Mouse (Mus musculus) liver, postnatal 0 days (tissue): Measurements from ENCODE around the gene Gcg.

Source experiments
- CTCF ChIP-seq: sonication (generic); IDR thresholded peaks from 2 replicates; pipeline ENCODE4 v1.5.1; 2016; ENCODE audit warnings: antibody characterized with exemption, low read depth
- EP300 ChIP-seq: IDR thresholded peaks from 2 replicates; pipeline ENCODE4 v1.6.1; 2016; ENCODE audit warnings: antibody characterized with exemption, low read depth, mild to moderate bottlenecking

DNA sequence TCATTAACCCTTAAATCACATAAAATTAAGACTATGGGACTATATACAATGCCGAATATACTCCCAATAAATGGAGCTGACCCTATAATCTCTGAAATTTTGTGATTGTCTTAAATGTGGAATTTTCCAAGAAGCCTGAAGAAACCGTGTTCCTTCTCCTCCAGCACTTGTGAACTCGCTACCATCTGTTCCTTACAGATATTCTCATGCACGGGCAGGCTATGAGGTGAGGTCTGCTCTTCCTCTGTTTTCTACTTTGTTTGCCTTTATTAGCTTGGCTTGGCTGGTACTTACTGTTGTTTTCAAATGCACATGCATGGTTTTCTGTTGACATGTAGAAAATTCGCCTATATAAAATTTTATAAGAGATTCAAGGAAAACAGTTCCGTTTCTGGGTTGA, 31.0 kb upstream of the Gcg start:
- TF ChIP-seq CTCF: no peak
- no peak for TF ChIP-seq EP300
